Mouse (Mus musculus) left cerebral cortex, adult 9 months (tissue): ENCODE data around the gene Usp29.
A peak's percentile ranks its signal among the peaks of the same experiment; 100 is the strongest.
"Not testable (repeated sequence)": the region's sequence is repeated elsewhere in the genome, so short reads cannot be mapped to it uniquely, and the experiment has no call there.

Experiments
- DNase-seq, 2 experiments: peaks; one replicate each; pipeline ENCODE4 v3.0.0; 2022; ENCODE audit warnings: low spot score in 2 of 2

The Usp29 gene

DNA sequence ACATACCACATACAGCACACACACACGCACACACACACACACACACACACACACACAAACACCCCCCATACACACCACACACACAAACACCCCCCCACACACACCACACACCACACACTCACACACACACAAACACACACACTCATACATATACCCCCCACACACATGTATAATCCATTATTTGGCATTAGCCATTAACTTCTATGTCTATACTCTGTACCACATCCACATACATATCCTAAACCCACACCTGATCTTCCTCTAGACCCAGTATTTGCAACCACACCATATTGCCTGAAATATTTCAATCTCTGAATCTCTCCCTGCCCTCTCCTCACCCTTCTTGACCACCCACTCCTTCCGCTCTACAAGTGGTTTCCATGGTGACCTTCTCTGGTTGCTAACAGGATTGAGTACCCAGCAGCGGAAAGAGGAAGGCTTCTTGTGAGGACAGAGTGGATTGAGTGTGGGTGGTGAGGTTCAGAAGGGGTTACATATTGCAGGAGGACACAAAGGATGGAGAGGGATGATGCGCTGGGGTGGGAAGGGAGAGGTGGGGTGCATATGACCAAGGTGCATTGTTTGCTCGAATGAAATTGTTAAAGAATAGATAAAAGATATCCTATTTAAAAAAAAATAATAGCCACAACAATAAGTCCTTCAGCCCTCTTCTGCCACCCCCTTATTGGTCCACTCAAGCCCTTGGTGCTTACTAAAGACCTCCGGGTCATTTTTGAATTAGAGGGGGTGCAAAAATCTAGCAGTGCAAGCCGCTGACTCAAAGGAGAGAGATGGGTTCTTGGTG is 195.8 kb downstream of the Usp29 start:
- DNase-seq, result no peak

DNA sequence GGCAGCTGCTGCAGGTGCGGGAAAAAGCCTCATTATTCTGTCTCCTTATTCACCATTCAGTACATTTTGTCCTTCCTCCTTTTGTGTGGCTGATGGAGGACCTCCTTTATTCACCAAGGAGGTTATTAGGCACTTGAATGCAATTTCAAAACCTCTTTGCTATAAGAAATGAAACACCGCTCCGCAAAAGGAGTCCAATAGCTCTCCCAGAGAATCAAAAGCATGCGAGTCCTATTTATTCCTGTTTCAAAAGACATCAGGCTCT is 196.3 kb downstream of the Usp29 start:
- DNase-seq, result no peak

DNA sequence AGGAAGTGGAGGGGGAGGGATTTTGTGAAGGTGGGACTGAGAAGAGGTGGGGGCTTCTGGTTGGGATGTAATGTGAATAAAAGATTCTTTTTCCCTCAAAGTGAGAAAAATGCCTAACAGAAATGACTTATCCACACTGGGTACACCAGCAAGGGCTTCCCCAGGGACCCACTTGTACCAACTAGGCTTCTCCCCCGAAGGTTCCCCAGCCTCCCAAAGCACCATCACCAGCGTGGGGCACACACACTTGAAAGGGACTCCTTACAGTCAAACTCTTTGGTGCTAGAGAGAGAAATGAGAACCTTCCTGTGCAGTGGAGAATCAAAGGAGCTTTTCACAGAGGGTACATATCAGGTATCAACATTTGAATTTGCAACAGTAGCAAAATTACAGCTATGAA is 198.9 kb downstream of the Usp29 start:
- DNase-seq, result no peak

DNA sequence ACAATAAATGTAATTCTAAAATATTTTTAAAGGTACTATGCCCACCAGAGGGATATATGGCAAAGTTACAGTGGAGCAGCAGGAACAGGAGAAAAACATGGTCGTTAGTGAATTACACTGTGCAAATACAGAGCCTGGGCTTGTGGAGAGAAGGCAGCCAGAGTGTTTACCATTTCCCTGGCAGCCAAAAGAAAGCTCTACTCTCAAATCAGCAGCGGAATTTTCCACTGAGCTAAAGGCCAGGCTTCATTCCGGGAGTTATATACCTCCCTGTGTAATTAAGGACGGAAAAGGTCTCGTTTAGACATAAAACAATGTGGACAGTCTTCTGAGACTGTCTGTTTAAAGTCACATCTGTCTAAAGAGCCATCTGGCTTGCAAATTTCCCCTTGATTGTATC is 204.4 kb downstream of the Usp29 start:
- DNase-seq, result no peak

DNA sequence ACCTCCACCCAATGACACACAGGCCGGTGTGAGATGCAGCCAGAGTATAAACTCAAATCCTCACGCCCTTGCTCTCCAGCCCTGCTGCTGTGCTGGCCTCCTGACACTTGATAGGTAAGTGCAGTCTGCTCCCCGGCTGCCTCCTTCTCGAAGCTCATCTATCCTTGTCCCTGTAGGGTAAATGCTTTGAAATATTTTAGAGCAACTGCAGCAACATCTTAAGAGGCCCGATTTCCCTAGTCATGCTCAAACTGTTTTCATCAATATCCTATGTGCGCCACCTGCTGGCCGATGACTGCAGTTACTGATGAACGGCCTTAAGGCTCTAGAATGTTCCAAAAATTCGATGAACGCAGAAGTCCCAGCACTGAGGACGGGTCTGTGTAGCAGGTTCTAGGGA is 206.7 kb downstream of the Usp29 start:
- peak in 1 of 2 experiments; percentile 79 for DNase-seq

DNA sequence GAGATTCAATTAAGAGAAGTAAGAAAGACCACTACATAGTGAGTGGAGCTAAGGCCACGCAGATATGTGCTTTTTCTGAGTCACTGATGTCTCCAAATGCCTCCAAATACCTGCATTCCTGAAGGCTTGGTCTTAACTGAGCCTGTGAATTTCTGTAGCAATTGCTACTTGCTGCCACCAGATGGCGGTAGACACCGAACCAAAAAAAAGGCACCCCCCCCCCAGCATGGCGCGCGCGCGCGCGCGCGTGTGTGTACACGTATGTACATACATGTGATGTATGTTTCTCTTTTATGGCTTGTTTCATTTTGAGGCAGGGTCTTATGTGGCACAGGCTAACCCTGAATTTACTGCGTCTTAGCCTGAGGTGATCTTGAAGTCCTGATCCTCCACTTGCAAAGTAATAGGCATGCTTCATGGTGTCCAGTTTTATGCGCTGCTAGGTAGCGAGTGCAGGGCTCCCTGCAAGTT is 210.4 kb downstream of the Usp29 start:
- DNase-seq, result peak in 1 of 2 experiments; percentile 7

DNA sequence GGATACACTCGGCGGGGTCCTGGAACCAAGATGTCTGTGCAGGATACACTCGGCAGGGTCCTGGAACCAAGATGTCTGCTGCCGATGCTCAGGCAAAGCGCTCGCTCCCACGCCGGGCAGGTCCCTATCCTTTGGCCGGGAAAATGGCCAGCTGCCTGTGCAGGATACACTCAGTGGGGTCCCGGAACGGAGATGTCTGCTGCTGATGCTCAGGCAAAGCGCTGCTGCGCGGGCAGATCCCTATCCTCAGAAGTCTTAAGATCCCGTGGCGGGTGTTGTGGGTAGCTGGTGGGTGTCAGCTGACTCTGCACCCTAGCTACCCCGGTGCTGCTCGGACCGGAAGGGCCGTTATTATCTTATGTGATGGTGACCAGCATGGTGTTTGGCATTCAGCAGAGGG is 217.7 kb downstream of the Usp29 start:
- DNase-seq, result not testable (repeated sequence)

DNA sequence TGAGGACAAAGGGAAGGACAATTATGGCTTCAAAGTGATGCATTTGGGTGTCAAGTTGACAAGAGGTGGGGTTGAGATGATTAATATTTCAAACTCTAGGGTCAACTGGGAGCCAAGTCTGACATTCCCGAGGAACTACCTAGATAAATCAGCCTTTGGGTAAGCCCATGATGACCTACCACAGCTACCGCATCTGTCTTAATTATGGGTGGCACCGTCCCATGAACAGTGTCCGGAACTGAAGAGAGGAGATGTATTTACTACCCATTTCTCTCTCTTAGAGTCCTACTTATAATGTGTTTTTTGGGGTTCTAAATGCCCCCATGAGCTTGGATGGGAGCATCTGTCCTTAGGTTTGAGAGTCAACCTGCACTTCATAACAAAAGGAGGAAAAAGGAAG is 226.2 kb downstream of the Usp29 start:
- no peak for DNase-seq

DNA sequence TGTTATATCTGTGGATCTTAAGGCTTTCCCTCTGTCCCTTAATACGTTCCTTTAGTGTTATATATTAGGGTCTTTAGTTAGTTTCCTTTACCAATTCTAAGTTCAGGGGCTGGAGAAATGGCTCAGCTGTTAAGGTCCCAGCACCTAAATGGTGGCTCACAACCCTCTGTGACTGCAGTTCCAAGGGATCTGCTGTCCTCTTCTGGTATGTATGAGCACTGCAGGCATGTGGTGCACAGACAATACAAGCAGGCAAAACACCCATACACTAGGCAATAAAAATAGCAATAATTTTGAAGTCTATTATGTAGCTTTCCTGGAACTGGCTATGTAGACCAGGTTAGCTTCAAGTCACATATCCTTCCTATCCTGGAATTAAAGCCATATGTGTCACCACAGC is 228.2 kb downstream of the Usp29 start:
- DNase-seq, result no peak

DNA sequence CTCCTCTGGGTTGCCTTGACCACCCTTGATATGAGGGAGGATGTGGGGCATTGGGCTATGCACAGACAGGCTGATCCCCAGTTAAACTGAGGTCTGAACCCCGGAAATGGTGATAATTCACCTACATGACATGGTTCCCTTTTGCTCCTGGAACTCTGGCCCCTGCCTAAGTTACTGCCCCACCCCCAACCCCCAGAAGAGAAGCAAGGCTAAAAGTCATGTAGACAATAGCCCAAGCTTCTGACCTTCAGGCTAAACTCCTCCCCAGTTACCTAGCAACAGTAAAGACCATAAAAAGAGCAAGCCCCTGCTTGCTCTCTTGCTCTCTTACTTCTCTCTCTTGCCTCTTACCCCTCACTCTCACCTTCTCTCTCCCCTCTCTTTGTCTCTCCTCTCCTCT is 243.2 kb downstream of the Usp29 start:
- DNase-seq, result no peak

DNA sequence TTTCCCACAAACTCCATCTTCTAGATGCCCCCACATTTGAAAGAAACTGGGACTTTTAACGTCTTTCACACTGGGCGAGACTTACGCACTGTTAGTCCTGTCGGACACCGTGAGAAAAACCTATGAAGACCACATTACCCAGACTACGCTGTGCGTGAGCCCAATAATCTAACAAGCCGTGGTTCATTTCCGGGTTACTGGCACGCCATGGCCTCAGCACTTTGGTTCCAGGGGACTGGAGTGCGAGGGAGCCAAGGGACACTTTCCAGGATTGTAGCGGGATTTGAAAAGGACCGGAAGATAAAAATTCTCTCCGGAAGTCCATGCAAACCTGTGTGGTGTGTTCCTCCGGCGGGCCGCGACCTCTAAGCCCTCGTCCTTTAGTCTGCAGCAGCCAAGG is 246.5 kb downstream of the Usp29 start:
- DNase-seq, result no peak

DNA sequence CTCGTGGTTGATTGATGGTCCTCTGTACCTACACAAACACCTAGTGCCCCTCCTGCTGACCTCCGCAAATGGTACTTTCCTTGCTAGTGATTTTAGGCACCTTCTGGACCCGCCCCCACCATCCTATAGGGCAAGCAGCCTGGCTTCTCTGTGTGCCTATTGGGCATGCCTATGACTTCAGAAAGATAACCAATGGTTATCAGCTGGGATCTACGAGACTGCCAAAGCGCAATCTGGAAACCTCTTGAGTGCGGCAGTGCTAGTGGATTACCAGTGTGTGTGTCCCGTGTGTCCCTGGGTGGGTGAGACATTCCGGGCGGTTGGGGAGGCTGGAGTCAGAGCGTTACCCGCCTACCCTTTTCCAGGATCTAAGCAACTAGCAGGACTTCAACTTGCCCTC is 264.9 kb downstream of the Usp29 start, which contains the start of gene Aurkc:
Aurkc (plus strand) TSS at position 50 of the 400 bp plus-strand sequence.
- DNase-seq, result not testable (repeated sequence)

DNA sequence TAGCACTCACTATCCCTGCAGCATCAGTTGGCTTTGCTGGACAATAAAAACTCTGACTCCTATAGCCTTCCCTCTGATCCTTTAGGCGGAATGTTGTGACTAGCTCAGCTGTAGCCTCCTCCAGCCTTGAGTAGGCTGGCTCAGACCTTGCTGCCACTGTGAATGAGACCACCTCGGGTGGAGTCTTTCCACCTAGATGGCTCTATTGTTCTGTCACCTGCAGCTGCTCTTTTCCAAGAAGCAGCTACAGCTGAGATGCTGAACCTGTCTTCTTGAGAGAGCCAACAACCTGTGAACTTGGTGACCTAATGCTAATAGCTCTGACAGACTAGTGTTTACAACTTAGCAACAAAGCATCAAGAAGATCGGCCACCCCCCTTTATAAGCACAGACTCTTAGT is 268.5 kb downstream of the Usp29 start:
- DNase-seq, result not testable (repeated sequence)

DNA sequence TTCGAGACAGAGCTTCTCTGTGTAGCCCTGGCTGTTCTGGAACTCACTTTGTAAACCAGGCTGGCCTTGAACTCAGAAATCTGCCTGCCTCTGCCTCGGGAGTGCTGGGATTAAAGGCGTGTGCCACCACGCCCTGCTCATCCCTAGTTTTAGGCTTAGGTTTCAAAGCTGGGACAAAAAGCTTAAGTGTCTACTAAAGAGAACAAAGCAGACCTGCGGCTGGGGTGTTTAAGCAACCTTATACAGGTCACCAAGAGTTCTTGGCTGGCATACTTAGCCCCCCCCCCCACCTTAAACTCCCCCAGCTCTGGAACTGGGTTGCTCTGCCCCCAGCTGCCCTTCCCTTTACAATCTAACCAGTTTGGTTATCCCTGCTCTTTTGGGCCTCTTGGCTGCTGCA is 275.1 kb downstream of the Usp29 start:
- DNase-seq, result not testable (repeated sequence)
